Mouse (Mus musculus) megakaryocyte, embryonic 14.5 days (primary cell): Measurements from ENCODE around the gene Cgas.
"Not testable (repeated sequence)": the region's sequence is repeated elsewhere in the genome, so short reads cannot be mapped to it uniquely, and the experiment has no call there.

Experiments
- FLI1 ChIP-seq: IDR thresholded peaks from 2 replicates; pipeline ENCODE4 v1.6.1; 2012; ENCODE audit warnings: low read length, inconsistent platforms, mixed read lengths
- GATA1 ChIP-seq: IDR thresholded peaks from 3 replicates; pipeline ENCODE4 v1.6.1; 2012; ENCODE audit warnings: mixed read lengths, low read length, inconsistent platforms, borderline replicate concordance

- TF ChIP-seq GATA1, FLI1: not testable (repeated sequence)
These were observed 35.1 kb upstream of the Cgas start for GRCm38 (mm10) chr9:78478009-78478605.
